Mouse (Mus musculus) intestine, embryonic 16.5 days (tissue): ENCODE measurements around the gene Fam205c. TPM values are rescaled to one million over a fixed set of nuclear protein-coding genes. Genes with fewer than 3 reads are reported as not detected.

Experiments used
- ATAC-seq: fragments of 200-750 bp; cut with Nextera tagmentation; 2 replicates; pipeline ENCODE4 v1.8.0; 2017; ENCODE audit warnings: moderate TSS enrichment, moderate library complexity
- H3K27ac ChIP-seq: fragments of 300-500 bp; sonication (generic); 2 replicates; pipeline ENCODE4 v1.5.1; 2014; ENCODE audit warnings: mild to moderate bottlenecking, low read length
- H3K27me3 ChIP-seq: fragments of 300-500 bp; sonication (generic); replicated peaks from 2 replicates; pipeline ENCODE4 v1.6.1; 2014; ENCODE audit warnings: low read length, control low read depth, mixed read lengths; ENCODE audit not compliant: control insufficient read depth, insufficient read depth
- H3K36me3 ChIP-seq: fragments of 300-500 bp; sonication (generic); 2 replicates; pipeline ENCODE4 v1.6.1; 2014; ENCODE audit warnings: low read length, control low read depth; ENCODE audit not compliant: control insufficient read depth, insufficient read depth
- H3K4me1 ChIP-seq: fragments of 300-500 bp; sonication (generic); 2 replicates; pipeline ENCODE4 v1.6.1; 2014; ENCODE audit warnings: low read length, control low read depth, mixed read lengths; ENCODE audit not compliant: control insufficient read depth, insufficient read depth
- H3K4me2 ChIP-seq: fragments of 300-500 bp; sonication (generic); 2 replicates; pipeline ENCODE4 v1.6.1; 2014; ENCODE audit warnings: low read depth, low read length, control low read depth
- H3K4me3 ChIP-seq: fragments of 300-500 bp; sonication (generic); 2 replicates; pipeline ENCODE4 v1.5.1; 2014; ENCODE audit warnings: mild to moderate bottlenecking, low read length
- H3K9ac ChIP-seq: fragments of 300-500 bp; sonication (generic); 2 replicates; pipeline ENCODE4 v1.6.1; 2014; ENCODE audit warnings: low read depth, low read length
- H3K9me3 ChIP-seq: fragments of 300-500 bp; sonication (generic); 2 replicates; pipeline ENCODE4 v1.6.1; 2016; ENCODE audit warnings: low read length, control low read depth; ENCODE audit not compliant: control insufficient read depth
- WGBS: fragments of 180-500 bp; shearing (Covaris S2); extraction: QIAGEN DNeasy Blood & Tissue Kit; methylation state at CpG from one replicate; pipeline ENCODE4 v1.1.7; 2014; 5-methylcytosine and 5-hydroxymethylcytosine counted together
- polyA plus RNA-seq: library from polyadenylated mRNA; unstranded; fragments of >200 nt; fragmentation: Nextera tagmentation; extraction: Ambion mirVana; gene quantifications from 2 replicates; pipeline ENCODE4 v1.2.1, GENCODE M21; 2015

Fam205c gene
- polyA plus RNA-seq, 1 experiment from 2014 or later = 0.37 TPM

DNA sequence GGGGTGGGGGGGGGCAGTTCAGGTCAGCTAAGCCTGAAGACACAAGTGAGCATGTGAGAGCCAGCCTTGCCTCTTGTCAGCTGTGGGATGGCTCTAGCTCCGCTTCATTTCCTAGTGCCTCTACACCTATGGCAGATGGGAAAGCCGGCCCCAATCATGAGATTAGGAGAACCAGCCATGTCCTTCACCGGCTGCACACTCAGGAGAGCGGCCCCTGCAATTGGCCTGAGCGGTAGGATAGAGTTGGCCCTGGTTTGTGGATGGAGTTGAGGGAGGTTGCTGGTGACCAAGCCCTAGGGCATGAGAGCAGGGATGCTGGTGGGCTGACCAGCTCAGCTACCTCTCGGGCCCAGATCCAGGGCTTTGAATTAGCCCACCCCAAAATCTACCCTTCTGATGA, 14.8 kb upstream of the Fam205c start:
- Histone ChIP-seq H3K27ac (no peak overlapping the region), H3K4me3 (no peak overlapping the region), H3K9me3 (no peaks in the 10 kb centered on the region), H3K27me3 (no peaks in the 10 kb centered on the region), H3K4me1 (no peaks in the 10 kb centered on the region), H3K36me3 (no peaks in the 10 kb centered on the region), H3K9ac (no peak overlapping the region), H3K4me2 (no peak overlapping the region)
- WGBS = 92% methylated on average over 6 of the region's 6 CpGs
- no peak for ATAC-seq

DNA sequence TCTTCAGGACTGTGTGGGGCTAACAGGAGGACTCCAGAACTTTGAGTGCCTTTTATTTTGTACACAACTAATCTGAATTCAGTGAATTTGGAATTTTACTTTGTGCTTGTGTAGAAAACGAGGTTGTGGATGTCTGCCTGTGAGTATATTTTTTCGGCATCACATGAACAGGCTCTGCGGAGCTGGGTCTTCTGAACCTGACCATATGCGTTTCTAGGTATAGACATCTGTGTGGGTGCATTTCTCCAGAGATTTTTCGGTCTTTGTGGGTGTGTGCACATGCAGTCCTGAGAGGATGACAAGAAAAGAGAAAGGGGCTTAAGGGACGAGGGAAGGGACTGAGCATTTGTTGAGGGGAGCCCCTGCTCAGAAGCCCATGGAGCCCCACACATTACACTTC, 12.9 kb upstream of the Fam205c start:
- Histone ChIP-seq H3K4me3 (no peak overlapping the region), H3K27me3 (no peaks in the 10 kb centered on the region), H3K9me3 (no peaks in the 10 kb centered on the region), H3K9ac (no peak overlapping the region), H3K4me1 (no peaks in the 10 kb centered on the region), H3K27ac (no peak overlapping the region), H3K36me3 (no peaks in the 10 kb centered on the region), H3K4me2 (no peak overlapping the region)
- ATAC-seq = no peak
- 88% methylated on average over 6 of the region's 6 CpGs for WGBS

DNA sequence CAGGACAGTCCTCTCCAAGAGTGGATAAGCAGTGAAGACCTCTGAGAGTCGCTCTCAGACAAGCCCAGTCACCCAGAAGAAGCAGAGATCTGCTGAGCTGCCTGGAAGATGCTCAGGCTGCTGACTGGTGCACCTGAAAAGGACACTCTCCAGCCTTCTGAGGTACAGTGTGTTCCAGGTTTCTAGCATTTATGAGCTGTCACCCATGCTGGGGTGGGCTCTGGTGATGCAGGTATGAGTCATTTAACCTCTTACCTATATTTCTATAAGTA, 6.6 kb upstream of the Fam205c start:
- ATAC-seq = no peak
- no peak overlapping the region for H3K4me3 ChIP-seq
- H3K4me2 ChIP-seq = no peak overlapping the region
- H3K27me3 ChIP-seq = no peaks in the 10 kb centered on the region
- H3K27ac ChIP-seq = no peak overlapping the region
- no peak overlapping the region for H3K9ac ChIP-seq
- no peaks in the 10 kb centered on the region for H3K9me3 ChIP-seq
- H3K36me3 ChIP-seq = no peaks in the 10 kb centered on the region
- WGBS = 52% methylated on average over 1 of the region's 1 CpGs
- H3K4me1 ChIP-seq = no peaks in the 10 kb centered on the region

DNA sequence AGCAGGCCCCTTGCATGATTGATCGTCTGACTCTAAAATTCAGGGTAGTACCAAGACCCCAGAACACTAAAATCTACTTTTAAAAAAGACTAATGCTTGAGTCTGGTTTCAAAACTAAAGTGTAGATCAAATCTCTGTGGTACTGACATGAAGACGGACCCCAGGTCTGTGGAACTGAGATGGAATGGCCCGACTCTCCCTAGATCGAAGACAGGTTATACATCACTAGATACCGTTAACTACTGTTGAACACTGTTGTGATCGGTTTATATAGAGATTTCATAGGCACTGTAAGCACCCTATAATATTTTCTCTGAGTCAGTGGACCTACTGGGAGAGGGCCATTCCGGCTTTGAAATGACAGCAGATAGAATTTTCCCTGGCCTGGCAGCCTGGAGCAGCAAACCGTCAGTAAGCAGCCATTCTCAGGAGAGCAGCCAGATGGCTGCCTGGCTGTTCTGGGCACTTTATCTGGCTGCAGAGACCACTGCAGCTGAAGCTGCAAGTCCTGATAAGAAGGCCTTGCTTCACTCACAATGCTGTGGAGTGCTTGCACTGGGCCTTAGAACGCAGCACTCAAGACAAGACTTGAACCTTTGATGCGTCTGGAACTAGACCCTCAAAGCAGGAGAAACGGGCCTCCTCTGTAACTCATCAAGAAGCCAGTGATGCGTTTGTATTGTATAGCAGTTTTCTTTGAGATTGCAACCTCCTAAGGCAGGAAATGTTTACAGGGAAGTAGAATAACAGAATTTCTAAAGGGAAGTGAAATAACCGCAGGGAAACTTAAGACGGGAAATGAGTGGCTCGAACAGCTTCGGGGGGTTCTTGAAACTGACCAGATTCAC, 6.0 kb upstream of the Fam205c start:
- H3K9me3 ChIP-seq = no peaks in the 10 kb centered on the region
- 72% methylated on average over 16 of the region's 16 CpGs for WGBS
- no peaks in the 10 kb centered on the region for H3K27me3 ChIP-seq
- no peaks in the 10 kb centered on the region for H3K4me1 ChIP-seq
- H3K9ac ChIP-seq = no peak overlapping the region
- no peaks in the 10 kb centered on the region for H3K36me3 ChIP-seq
- no peak overlapping the region for H3K4me2 ChIP-seq
- ATAC-seq = peak; percentile 77
- H3K4me3 ChIP-seq = no peak overlapping the region
- H3K27ac ChIP-seq = no peak overlapping the region

DNA sequence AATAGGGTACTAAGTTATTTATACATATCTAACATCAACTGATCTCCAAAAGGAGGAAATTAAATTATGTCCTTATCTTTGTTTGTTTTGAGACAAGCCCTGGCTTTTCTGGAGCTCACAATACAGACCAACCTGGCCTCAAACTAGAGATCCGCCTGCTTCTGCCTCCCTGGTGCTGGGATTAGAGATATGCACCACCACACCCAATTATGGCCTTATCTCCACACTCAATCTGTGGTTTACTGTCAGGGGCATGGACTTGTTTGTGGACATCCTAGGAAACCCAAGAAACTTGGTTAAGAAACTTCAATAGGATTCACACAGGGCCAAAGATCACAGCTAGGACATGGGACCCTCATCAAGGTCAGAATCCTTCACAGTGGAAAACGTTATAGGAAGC, 3.6 kb upstream of the Fam205c start:
- no peaks in the 10 kb centered on the region for H3K27me3 ChIP-seq
- ATAC-seq = no peak
- H3K36me3 ChIP-seq = no peaks in the 10 kb centered on the region
- whole genome bisulfite sequencing = 73% methylated on average over 2 of the region's 2 CpGs
- no peak overlapping the region for H3K27ac ChIP-seq
- no peaks in the 10 kb centered on the region for H3K9me3 ChIP-seq
- no peak overlapping the region for H3K9ac ChIP-seq
- no peaks in the 10 kb centered on the region for H3K4me1 ChIP-seq
- H3K4me3 ChIP-seq = no peak overlapping the region
- H3K4me2 ChIP-seq = no peak overlapping the region

DNA sequence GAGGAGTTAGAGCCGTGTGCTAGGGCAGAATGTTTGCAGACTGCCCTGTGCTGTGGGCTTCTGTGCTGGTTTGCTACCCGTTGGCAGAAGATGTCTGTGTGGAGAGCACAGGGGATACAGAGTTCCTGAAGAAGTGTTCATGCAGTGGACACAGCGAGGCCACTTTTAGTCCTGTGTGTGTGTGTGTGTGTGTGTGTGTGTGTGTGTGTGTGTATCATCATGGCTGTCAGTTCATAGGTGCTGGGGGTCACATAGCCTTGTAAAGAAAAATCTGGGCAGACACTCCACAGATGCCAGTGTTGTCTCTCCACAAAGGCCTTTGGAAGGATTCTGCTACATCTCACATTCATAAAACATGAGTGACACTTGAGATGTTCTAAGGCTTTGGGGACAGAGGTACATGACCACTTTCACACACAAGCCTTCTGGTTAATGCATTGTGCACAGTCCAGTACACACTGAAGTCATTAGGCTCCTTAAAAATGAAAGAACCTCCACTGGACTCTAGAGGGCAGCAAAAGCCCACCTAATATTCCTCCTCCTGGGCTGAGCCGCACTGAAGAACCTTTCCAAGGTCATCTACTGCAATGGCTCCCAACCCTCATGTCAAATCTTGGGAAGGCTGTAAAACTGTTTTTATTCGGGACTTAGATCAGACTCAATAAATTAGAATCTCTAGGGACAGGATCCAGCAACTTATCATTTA, 2.7 kb upstream of the Fam205c start:
- H3K9me3 ChIP-seq = no peaks in the 10 kb centered on the region
- no peak overlapping the region for H3K27ac ChIP-seq
- H3K4me2 ChIP-seq = no peak overlapping the region
- ATAC-seq = peak; percentile 75
- 26% methylated on average over 5 of the region's 5 CpGs for WGBS
- no peaks in the 10 kb centered on the region for H3K4me1 ChIP-seq
- H3K4me3 ChIP-seq = no peak overlapping the region
- no peak overlapping the region for H3K9ac ChIP-seq
- no peaks in the 10 kb centered on the region for H3K36me3 ChIP-seq
- H3K27me3 ChIP-seq = no peaks in the 10 kb centered on the region

DNA sequence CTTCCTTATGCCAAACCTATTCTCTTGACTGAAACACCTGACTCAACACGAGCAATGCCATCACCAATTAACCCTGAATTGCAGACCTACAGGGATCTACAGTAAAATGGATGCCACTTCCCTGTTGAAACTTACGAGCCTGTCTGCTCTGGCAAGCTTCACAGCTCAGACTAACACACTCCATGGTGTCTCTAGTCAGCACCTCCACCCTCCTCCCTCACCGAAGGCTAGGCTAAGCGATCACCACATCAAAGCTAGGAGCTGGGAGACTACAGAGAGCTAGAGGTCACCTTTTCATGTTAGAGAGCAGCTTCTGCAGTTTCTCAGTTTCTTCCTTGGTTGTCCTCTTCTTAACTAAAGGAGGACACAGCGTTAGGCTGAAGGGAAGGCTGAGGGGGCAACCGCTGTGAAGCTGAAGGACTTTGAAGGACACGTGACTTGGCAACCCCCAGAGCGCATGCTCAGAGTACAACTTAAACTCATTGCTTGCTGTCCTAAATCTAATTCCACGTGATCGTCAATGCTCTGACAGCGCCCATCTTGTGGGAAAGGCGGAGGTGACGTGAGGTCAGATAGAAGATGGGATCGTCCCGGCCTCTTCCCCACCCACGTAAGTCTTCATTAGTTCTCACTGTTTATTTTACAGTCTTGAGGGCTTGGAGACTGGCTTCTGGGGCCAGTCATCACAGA, 1.1 kb downstream of the Fam205c start:
- Histone ChIP-seq H3K9ac (no peak overlapping the region), H3K36me3 (no peaks in the 10 kb centered on the region), H3K27ac (no peak overlapping the region), H3K27me3 (no peaks in the 10 kb centered on the region), H3K4me2 (no peak overlapping the region), H3K4me1 (no peaks in the 10 kb centered on the region), H3K4me3 (no peak overlapping the region), H3K9me3 (no peaks in the 10 kb centered on the region)
- 74% methylated on average over 16 of the region's 16 CpGs for WGBS
- no peak for ATAC-seq

DNA sequence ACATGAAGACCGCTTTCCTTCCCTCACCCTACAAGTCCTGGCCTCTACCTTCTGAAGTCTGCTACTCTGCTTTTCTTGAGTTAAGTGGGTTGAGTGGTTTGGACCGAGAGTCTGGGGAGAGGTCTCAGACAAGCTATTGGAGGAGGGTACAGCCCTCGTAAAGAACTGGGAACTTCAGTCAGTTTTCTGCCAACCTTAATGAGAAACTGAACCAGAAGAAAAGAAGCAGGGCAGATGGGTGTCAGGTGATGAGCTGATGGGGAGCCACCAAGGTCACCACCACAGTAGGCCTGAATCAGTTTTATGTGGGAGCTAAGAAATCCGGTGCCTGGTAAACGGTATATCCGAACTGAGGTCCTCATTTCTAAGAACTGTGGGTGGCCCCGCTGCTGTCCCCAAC, 1.9 kb downstream of the Fam205c start:
- Histone ChIP-seq H3K27ac (no peak overlapping the region), H3K9me3 (no peaks in the 10 kb centered on the region), H3K4me1 (no peaks in the 10 kb centered on the region), H3K4me2 (no peak overlapping the region), H3K4me3 (no peak overlapping the region), H3K9ac (no peak overlapping the region), H3K27me3 (no peaks in the 10 kb centered on the region), H3K36me3 (no peaks in the 10 kb centered on the region)
- 93% methylated on average over 7 of the region's 7 CpGs for WGBS
- ATAC-seq = no peak

DNA sequence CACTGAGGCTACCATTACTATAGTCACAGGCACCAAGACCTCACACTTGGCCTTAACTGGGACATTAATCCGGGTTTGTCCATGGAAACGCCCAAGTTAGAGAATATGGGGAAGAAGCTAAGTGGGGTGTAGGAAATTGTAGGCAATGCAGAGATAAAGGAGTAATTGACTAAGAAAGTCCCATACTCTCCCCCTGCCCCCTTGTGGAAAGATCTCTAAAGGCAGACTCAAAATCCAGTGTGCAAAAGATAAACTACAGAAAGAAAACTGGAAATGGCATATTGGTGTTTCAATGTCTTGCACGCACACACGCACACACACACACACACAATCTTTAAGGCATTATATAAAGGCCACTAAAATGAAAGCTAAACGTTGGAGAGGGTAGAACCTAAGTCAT, 3.3 kb downstream of the Fam205c start:
- Histone ChIP-seq H3K4me1 (no peaks in the 10 kb centered on the region), H3K27me3 (no peaks in the 10 kb centered on the region), H3K4me2 (no peak overlapping the region), H3K9ac (no peak overlapping the region), H3K36me3 (no peaks in the 10 kb centered on the region), H3K9me3 (no peaks in the 10 kb centered on the region), H3K4me3 (no peak overlapping the region), H3K27ac (no peak overlapping the region)
- 77% methylated on average over 5 of the region's 5 CpGs for WGBS
- ATAC-seq = no peak
